Mouse (Mus musculus): ENCODE results near the gene Sbf2. TPM values are rescaled to one million over a fixed set of nuclear protein-coding genes. Genes with fewer than 3 reads are reported as not detected.
"Not testable (repeated sequence)": the region's sequence is repeated elsewhere in the genome, so short reads cannot be mapped to it uniquely, and the experiment has no call there.

Sbf2 gene
- polyA plus RNA-seq, 1 experiment from 2014 or later: 38.4 TPM

DNA sequence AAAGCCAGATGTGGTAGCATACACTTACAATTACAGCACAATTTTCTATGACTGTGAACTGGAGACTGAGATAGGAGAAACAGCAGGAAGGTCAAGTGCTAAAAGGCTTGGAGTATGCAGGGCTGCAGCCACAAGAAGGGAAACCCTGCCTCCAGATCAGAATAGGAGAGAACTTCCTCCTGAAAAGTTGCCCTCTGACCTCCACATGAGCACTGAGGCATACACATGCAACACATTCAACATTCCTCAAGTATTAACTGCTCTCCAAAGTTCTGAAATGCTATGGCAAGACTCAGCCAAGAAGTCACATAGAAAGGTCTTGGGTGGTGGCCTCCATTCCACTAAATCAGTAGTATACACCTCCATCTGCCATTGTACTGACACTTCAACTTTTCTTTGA lies 58.5 kb downstream of the Sbf2 start:
- no peak for ATAC-seq (ENCODE audit: insufficient number of reproducible peaks, insufficient read depth, low FRiP score, low read depth)
- peaks cover 10% of the 10 kb centered on the region for H3K36me3 ChIP-seq (ENCODE audit: control insufficient read depth, insufficient read depth, low read length)
- H3K27ac ChIP-seq (replicated peaks in 1 of 2; ENCODE audit: control insufficient read depth in 1 of 2, insufficient read depth in 1 of 2, low read depth in 2 of 2, low read length in 2 of 2): no peak overlapping the region
- no peaks in the 10 kb centered on the region for H3K27me3 ChIP-seq (ENCODE audit: control insufficient read depth, insufficient read depth, low read length)
- H3K4me1 ChIP-seq (ENCODE audit: control insufficient read depth in 2 of 2, insufficient read depth in 2 of 2, low read length in 2 of 2): no peaks in the 10 kb centered on the region; a peak in 1 of 4 replicates
- no peaks in the 10 kb centered on the region for H3K9me3 ChIP-seq (ENCODE audit: control insufficient read depth, low read length)
- no peak overlapping the region for H3K4me2 ChIP-seq (ENCODE audit: low read length)
- H3K4me3 ChIP-seq (ENCODE audit: control insufficient read depth in 1 of 2, insufficient read depth in 1 of 2, low read depth in 1 of 2, low read length in 2 of 2): no peak overlapping the region
- H3K9ac ChIP-seq (ENCODE audit: low read length): no peak overlapping the region

DNA sequence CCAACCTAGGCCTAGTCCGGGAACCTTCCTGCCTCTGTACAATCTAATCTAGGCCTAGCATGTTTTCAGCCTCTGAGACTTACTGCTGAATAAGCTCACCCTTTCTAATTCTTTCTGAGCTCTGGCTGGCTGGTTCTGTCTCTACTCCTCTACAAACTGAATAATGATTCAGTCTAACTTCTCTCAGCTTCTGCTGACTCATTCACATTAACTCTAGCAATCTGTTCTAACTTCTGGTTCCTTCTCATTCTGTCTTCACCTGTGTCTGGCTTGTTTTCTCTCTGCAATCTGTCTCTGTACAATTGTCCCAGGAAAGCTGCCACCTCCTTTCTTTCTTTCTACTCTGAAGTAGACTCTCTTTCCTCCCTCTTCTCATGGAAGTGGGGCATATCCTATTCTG lies 59.5 kb downstream of the Sbf2 start:
- no peak for ATAC-seq (ENCODE audit: insufficient number of reproducible peaks, insufficient read depth, low FRiP score, low read depth)
- H3K9me3 ChIP-seq (ENCODE audit: control insufficient read depth, low read length): no peaks in the 10 kb centered on the region
- 59% methylated on average over 1 of the region's 1 CpGs for WGBS
- peaks cover 10% of the 10 kb centered on the region for H3K36me3 ChIP-seq (ENCODE audit: control insufficient read depth, insufficient read depth, low read length)
- no peak overlapping the region for H3K4me3 ChIP-seq (ENCODE audit: control insufficient read depth in 1 of 2, insufficient read depth in 1 of 2, low read depth in 1 of 2, low read length in 2 of 2)
- H3K4me1 ChIP-seq (ENCODE audit: control insufficient read depth in 2 of 2, insufficient read depth in 2 of 2, low read length in 2 of 2): no peaks in the 10 kb centered on the region; a peak in 1 of 4 replicates
- H3K4me2 ChIP-seq (ENCODE audit: low read length): no peak overlapping the region
- no peak overlapping the region for H3K9ac ChIP-seq (ENCODE audit: low read length)
- no peak overlapping the region for H3K27ac ChIP-seq (replicated peaks in 1 of 2; ENCODE audit: control insufficient read depth in 1 of 2, insufficient read depth in 1 of 2, low read depth in 2 of 2, low read length in 2 of 2)
- no peaks in the 10 kb centered on the region for H3K27me3 ChIP-seq (ENCODE audit: control insufficient read depth, insufficient read depth, low read length)

DNA sequence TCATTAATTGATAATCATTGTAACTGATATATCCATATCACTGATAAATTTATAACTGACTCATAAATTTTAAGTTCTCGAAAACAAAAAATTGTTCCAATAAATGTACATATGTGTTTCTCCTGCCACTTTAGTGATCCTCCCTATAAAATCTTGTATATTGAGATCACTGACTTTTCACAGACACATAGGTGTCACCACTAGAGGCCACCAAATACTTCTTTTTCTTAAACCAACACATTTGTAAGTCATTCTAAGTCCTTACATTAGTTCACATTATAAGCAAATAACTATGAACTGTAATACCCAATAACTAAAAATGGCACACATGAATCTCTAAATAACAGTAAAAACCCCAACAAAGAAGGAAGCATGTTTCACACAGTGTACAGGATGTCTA lies 66.5 kb downstream of the Sbf2 start:
- H3K9me3 ChIP-seq (ENCODE audit: control insufficient read depth, low read length): no peaks in the 10 kb centered on the region
- WGBS: 64% methylated on average over 1 of the region's 1 CpGs
- no peaks in the 10 kb centered on the region for H3K27me3 ChIP-seq (ENCODE audit: control insufficient read depth, insufficient read depth, low read length)
- no peak overlapping the region for H3K4me3 ChIP-seq (ENCODE audit: control insufficient read depth in 1 of 2, insufficient read depth in 1 of 2, low read depth in 1 of 2, low read length in 2 of 2)
- H3K36me3 ChIP-seq (ENCODE audit: control insufficient read depth, insufficient read depth, low read length): no peaks in the 10 kb centered on the region
- ATAC-seq (ENCODE audit: insufficient number of reproducible peaks, insufficient read depth, low FRiP score, low read depth): no peak
- H3K27ac ChIP-seq (replicated peaks in 1 of 2; ENCODE audit: control insufficient read depth in 1 of 2, insufficient read depth in 1 of 2, low read depth in 2 of 2, low read length in 2 of 2): no peak overlapping the region
- no peak overlapping the region for H3K9ac ChIP-seq (ENCODE audit: low read length)
- no peaks in the 10 kb centered on the region for H3K4me1 ChIP-seq (ENCODE audit: control insufficient read depth in 2 of 2, insufficient read depth in 2 of 2, low read length in 2 of 2)
- H3K4me2 ChIP-seq (ENCODE audit: low read length): no peak overlapping the region

DNA sequence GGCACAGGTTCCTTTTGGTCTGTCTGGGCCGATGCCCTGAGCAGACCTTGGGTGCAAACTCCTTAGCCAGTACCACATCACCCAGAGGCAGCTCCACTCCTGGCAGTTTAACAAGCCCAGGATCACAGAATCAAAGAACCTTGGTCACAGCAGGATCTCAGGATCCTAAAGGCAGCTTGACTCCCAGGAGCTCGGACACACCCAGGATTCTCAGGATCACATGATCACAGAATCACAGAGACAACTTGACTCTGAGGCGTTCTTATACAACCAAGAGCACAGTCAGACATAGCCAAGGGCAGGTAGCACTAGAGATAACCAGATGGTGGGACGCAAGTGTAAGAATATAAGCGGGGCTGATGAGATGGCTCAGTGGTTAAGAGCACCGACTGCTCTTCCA lies 71.4 kb downstream of the Sbf2 start:
- Histone ChIP-seq H3K9ac (ENCODE audit: low read length) (no peak overlapping the region), H3K27me3 (ENCODE audit: control insufficient read depth, insufficient read depth, low read length) (no peaks in the 10 kb centered on the region), H3K9me3 (ENCODE audit: control insufficient read depth, low read length) (no peaks in the 10 kb centered on the region), H3K27ac (replicated peaks in 1 of 2; ENCODE audit: control insufficient read depth in 1 of 2, insufficient read depth in 1 of 2, low read depth in 2 of 2, low read length in 2 of 2) (no peak overlapping the region), H3K4me2 (ENCODE audit: low read length) (no peak overlapping the region), H3K4me3 (ENCODE audit: control insufficient read depth in 1 of 2, insufficient read depth in 1 of 2, low read depth in 1 of 2, low read length in 2 of 2) (no peak overlapping the region), H3K4me1 (ENCODE audit: control insufficient read depth in 2 of 2, insufficient read depth in 2 of 2, low read length in 2 of 2) (no peaks in the 10 kb centered on the region), H3K36me3 (ENCODE audit: control insufficient read depth, insufficient read depth, low read length) (no peaks in the 10 kb centered on the region)
- 88% methylated on average over 6 of the region's 6 CpGs for WGBS
- ATAC-seq (ENCODE audit: insufficient number of reproducible peaks, insufficient read depth, low FRiP score, low read depth): no peak

DNA sequence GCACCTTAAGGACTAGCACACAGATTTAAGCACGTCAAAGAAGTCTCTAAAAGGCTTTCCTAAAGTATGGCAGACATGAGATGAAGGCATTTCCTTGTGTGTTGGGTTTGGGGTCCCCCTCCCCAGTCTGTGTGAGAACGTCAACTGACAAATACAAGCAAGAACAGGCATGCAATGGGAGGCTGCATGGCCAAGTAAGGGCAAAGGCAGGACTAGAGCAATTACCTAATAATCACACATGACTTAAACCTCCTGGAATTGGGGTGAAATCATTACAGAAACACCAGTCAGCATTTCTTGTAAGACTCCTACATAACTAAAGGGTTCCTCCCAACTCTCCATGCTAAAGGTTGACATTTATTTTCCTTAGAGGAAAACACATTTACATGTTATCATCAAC lies 75.5 kb downstream of the Sbf2 start:
- Histone ChIP-seq H3K36me3 (ENCODE audit: control insufficient read depth, insufficient read depth, low read length) (no peaks in the 10 kb centered on the region), H3K4me1 (ENCODE audit: control insufficient read depth in 2 of 2, insufficient read depth in 2 of 2, low read length in 2 of 2) (no peaks in the 10 kb centered on the region), H3K4me3 (ENCODE audit: control insufficient read depth in 1 of 2, insufficient read depth in 1 of 2, low read depth in 1 of 2, low read length in 2 of 2) (no peak overlapping the region), H3K27me3 (ENCODE audit: control insufficient read depth, insufficient read depth, low read length) (no peaks in the 10 kb centered on the region), H3K9me3 (ENCODE audit: control insufficient read depth, low read length) (no peaks in the 10 kb centered on the region), H3K9ac (ENCODE audit: low read length) (no peak overlapping the region), H3K4me2 (ENCODE audit: low read length) (no peak overlapping the region), H3K27ac (replicated peaks in 1 of 2; ENCODE audit: control insufficient read depth in 1 of 2, insufficient read depth in 1 of 2, low read depth in 2 of 2, low read length in 2 of 2) (no peak overlapping the region)
- no peak for ATAC-seq (ENCODE audit: insufficient number of reproducible peaks, insufficient read depth, low FRiP score, low read depth)
- 66% methylated on average over 2 of the region's 2 CpGs for WGBS

DNA sequence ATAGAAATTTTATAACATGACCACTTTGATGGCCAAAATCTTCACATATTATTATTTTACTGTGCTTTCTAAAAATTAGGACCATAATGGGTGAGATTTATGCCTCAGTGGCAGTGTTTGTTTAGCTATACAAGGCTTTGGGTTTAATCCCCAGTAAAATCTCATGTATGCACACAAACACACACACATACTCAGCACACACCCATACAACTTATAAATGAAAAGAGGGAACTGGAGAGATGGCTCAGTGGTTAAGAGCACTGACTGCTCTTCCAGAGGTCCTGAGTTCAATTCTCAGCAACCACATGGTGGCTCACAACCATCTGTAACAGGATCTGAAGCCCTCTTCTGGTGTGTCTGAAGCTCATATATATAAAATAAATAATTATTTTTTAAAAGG lies 84.4 kb downstream of the Sbf2 start:
- not testable (repeated sequence) for H3K9ac ChIP-seq (ENCODE audit: low read length); H3K4me3 ChIP-seq (ENCODE audit: control insufficient read depth in 1 of 2, insufficient read depth in 1 of 2, low read depth in 1 of 2, low read length in 2 of 2); ATAC-seq (ENCODE audit: insufficient number of reproducible peaks, insufficient read depth, low FRiP score, low read depth); H3K4me2 ChIP-seq (ENCODE audit: low read length); H3K9me3 ChIP-seq (ENCODE audit: control insufficient read depth, low read length); H3K36me3 ChIP-seq (ENCODE audit: control insufficient read depth, insufficient read depth, low read length); H3K27me3 ChIP-seq (ENCODE audit: control insufficient read depth, insufficient read depth, low read length); H3K27ac ChIP-seq (replicated peaks in 1 of 2; ENCODE audit: control insufficient read depth in 1 of 2, insufficient read depth in 1 of 2, low read depth in 2 of 2, low read length in 2 of 2)
- peaks cover 2 to 14% of the 10 kb centered on the region in 2 experiments; a peak in 3 of 4 replicates for H3K4me1 ChIP-seq (ENCODE audit: control insufficient read depth in 2 of 2, insufficient read depth in 2 of 2, low read length in 2 of 2)

DNA sequence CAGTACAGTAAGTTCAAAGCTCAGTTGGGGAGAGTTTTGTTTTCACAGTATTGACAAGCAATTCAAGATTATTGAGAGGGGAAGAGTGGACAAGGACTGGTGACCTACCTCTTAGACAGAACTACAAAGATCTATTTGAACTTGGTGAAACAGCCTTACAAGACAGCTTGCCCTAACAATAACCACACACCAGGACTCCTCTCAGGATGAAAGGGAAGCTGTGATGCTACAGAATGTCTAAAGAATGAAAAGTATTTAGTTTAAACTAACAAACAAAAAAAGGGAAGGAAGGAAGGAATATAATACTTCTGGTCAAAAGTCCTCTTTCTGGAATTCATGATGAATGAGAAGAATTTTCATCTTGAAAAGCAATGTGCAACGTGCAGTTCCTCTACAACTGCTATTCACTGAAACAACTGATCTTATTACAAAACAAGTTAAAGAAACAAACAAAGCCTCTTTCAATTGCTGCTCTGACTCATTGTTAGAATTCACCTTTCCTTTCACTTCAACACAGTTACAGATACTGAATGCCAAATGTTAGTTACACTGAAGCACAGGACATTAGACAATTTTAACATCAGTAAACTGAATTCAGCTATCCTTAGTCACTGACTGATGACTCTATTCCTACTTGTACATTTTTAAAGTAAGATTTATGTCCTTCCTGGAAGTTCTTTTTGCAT lies 89.5 kb downstream of the Sbf2 start:
- H3K9ac ChIP-seq (ENCODE audit: low read length): no peak overlapping the region
- no peaks in the 10 kb centered on the region for H3K27me3 ChIP-seq (ENCODE audit: control insufficient read depth, insufficient read depth, low read length)
- H3K27ac ChIP-seq (replicated peaks in 1 of 2; ENCODE audit: control insufficient read depth in 1 of 2, insufficient read depth in 1 of 2, low read depth in 2 of 2, low read length in 2 of 2): no peak overlapping the region
- H3K36me3 ChIP-seq (ENCODE audit: control insufficient read depth, insufficient read depth, low read length): no peaks in the 10 kb centered on the region
- no peak overlapping the region for H3K4me3 ChIP-seq (ENCODE audit: control insufficient read depth in 1 of 2, insufficient read depth in 1 of 2, low read depth in 1 of 2, low read length in 2 of 2)
- 50% methylated on average over 1 of the region's 1 CpGs for WGBS
- H3K9me3 ChIP-seq (ENCODE audit: control insufficient read depth, low read length): no peaks in the 10 kb centered on the region
- peaks cover 2 to 18% of the 10 kb centered on the region in 2 experiments; a peak in 3 of 4 replicates for H3K4me1 ChIP-seq (ENCODE audit: control insufficient read depth in 2 of 2, insufficient read depth in 2 of 2, low read length in 2 of 2)
- H3K4me2 ChIP-seq (ENCODE audit: low read length): no peak overlapping the region
- ATAC-seq (ENCODE audit: insufficient number of reproducible peaks, insufficient read depth, low FRiP score, low read depth): no peak

Measured in heart, embryonic 14.5 days (tissue).